ENCODE assay signal across 9 mouse cellular contexts in the genomic region with DNA sequence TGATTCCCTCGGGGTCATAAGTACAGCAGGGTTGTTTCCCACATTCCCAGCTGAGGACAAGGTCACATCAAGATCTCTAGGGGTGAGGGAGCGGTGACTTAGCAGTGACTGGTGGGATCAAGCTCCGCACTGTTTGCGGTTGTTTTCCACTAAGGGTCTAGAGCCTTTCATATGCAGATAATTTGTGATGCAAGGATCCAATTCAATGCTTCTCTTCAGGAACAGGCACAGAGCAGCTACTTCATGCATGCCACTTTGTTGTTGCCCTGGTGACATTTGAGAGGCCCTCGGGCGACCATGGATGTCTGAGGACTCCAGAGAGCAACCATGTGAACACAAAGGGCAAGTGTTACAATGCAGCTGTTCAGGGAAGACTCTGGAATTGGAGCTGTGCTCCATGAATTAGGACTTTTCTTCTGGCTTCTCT. TPM values are rescaled to one million over a fixed set of nuclear protein-coding genes. Genes with fewer than 3 reads are reported as not detected.
DNase-seq lines count a peak whose midpoint lies in the region; ATAC-seq lines count a peak whose summit lies in the region.
"Had no signal": no experiment of that assay in that cellular context is flagged by ENCODE, and none has a peak within 500 bp of the region (broad histone marks: within the 10 kb centered on the region; RNA-seq: fewer than 3 reads in every experiment).

No protein-coding gene starts in this region.

- no peaks in the 10 kb centered on the region for H3K36me3 ChIP-seq in hindbrain, embryonic 16.5 days (ENCODE audit: control insufficient read depth, insufficient read depth, low read length)
- no peaks in the 10 kb centered on the region for H3K36me3 ChIP-seq in midbrain, embryonic 14.5 days (ENCODE audit: control insufficient read depth, insufficient read depth, low read length)
- H3K36me3 ChIP-seq in liver, embryonic 12.5 days, result no peaks in the 10 kb centered on the region
- H3K36me3 ChIP-seq: limb, embryonic 15.5 days had no signal

- ATAC-seq in hindbrain, embryonic 16.5 days, result peak; percentile 84
- no peak for ATAC-seq in midbrain, embryonic 14.5 days (ENCODE audit: low FRiP score, low TSS enrichment)
- ATAC-seq in liver, embryonic 12.5 days, result no peak

- DNase-seq in gastrocnemius, postnatal 14 days, result peak; percentile 11
- DNase-seq in gastrocnemius, postnatal 36 days, result no peak
- peak; percentile 75 for DNase-seq in embryo, embryonic 10.5 days (ENCODE audit: low spot score)
- peak; percentile 46 for DNase-seq in midbrain, embryonic 14.5 days
- DNase-seq in lung, postnatal 4 days, result no peak
- DNase-seq in ovary, postnatal 36 days (ENCODE audit: low spot score), result no peak

- H3K4me3 ChIP-seq in hindbrain, embryonic 16.5 days (ENCODE audit: low read length), result no peak overlapping the region
- no peak overlapping the region for H3K4me3 ChIP-seq in midbrain, embryonic 14.5 days (replicated peaks; ENCODE audit: low read depth, low read length)
- H3K4me3 ChIP-seq in liver, embryonic 12.5 days, result no peak overlapping the region
- H3K4me3 ChIP-seq: limb, embryonic 15.5 days had no signal

- H3K27ac ChIP-seq in hindbrain, embryonic 16.5 days (ENCODE audit: low read depth, low read length), result 0 out of 2 replicates have a peak overlapping the region, but pooled peaks have one; percentile 5
- H3K27ac ChIP-seq in midbrain, embryonic 14.5 days (replicated peaks; ENCODE audit: low read depth, low read length), result no peak overlapping the region
- no peak overlapping the region for H3K27ac ChIP-seq in liver, embryonic 12.5 days
- H3K27ac ChIP-seq: limb, embryonic 15.5 days had no signal

- H3K9ac ChIP-seq in hindbrain, embryonic 16.5 days (ENCODE audit: low read depth, low read length), result no peak overlapping the region
- H3K9ac ChIP-seq in midbrain, embryonic 14.5 days (replicated peaks; ENCODE audit: low read length), result no peak overlapping the region
- no peak overlapping the region for H3K9ac ChIP-seq in liver, embryonic 12.5 days
- H3K9ac ChIP-seq: limb, embryonic 15.5 days had no signal

- H3K9me3 ChIP-seq in hindbrain, embryonic 16.5 days (ENCODE audit: control insufficient read depth, low read length), result no peaks in the 10 kb centered on the region
- no peaks in the 10 kb centered on the region for H3K9me3 ChIP-seq in midbrain, embryonic 14.5 days (ENCODE audit: control insufficient read depth, low read length)
- H3K9me3 ChIP-seq in liver, embryonic 12.5 days (replicated peaks), result no peaks in the 10 kb centered on the region
- H3K9me3 ChIP-seq: limb, embryonic 15.5 days had no signal

- intact Hi-C loops in gastrocnemius, postnatal 14 days (cut with DNase I; ENCODE audit: low total_unique reads), result no loop called here
- intact Hi-C loops in gastrocnemius, postnatal 36 days (cut with DNase I), result no loop called here

- H3K4me1 ChIP-seq in hindbrain, embryonic 16.5 days (ENCODE audit: control insufficient read depth, insufficient read depth, low read depth, low read length), result peaks cover 2% of the 10 kb centered on the region; the same call in 1 of the 2 replicates
- no peaks in the 10 kb centered on the region for H3K4me1 ChIP-seq in midbrain, embryonic 14.5 days (ENCODE audit: control insufficient read depth, insufficient read depth, low read length)
- no peaks in the 10 kb centered on the region for H3K4me1 ChIP-seq in liver, embryonic 12.5 days
- H3K4me1 ChIP-seq: limb, embryonic 15.5 days had no signal

- no peak overlapping the region for H3K4me2 ChIP-seq in hindbrain, embryonic 16.5 days (ENCODE audit: low read length)
- H3K4me2 ChIP-seq in midbrain, embryonic 14.5 days (ENCODE audit: low read length), result no peak overlapping the region
- no peak overlapping the region for H3K4me2 ChIP-seq in liver, embryonic 12.5 days
- H3K4me2 ChIP-seq: limb, embryonic 15.5 days had no signal

- 12% methylated on average over 6 of the region's 6 CpGs for WGBS in hindbrain, embryonic 16.5 days
- WGBS in midbrain, embryonic 14.5 days, result 10% methylated on average over 6 of the region's 6 CpGs
- WGBS in liver, embryonic 12.5 days (ENCODE audit: insufficient replicate concordance), result 67% methylated on average over 6 of the region's 6 CpGs

- H3K27me3 ChIP-seq in hindbrain, embryonic 16.5 days (replicated peaks; ENCODE audit: control insufficient read depth, insufficient read depth, low read length), result no peaks in the 10 kb centered on the region
- H3K27me3 ChIP-seq in midbrain, embryonic 14.5 days (ENCODE audit: control insufficient read depth, insufficient read depth, low read length), result no peaks in the 10 kb centered on the region
- H3K27me3 ChIP-seq in liver, embryonic 12.5 days (replicated peaks), result no peaks in the 10 kb centered on the region
- H3K27me3 ChIP-seq: limb, embryonic 15.5 days had no signal

RNA-seq across cellular contexts. Expression of a gene that starts 14.9 kb away (rescaled TPM):
- 10 to 100 TPM; 10.9 to 13.5 TPM for total RNA-seq in gastrocnemius, postnatal 14 days (2021)
- 1 to 10 TPM; 5.9 to 6.1 TPM for total RNA-seq in gastrocnemius, postnatal 36 days (2021)
- 5.9 and 6.1 TPM in 2 replicates for polyA plus RNA-seq in hindbrain, embryonic 16.5 days (2015; fragmentation: Nextera tagmentation; extraction: Ambion mirVana)
- 1.3 and 2.8 TPM in 2 replicates for polyA plus RNA-seq in midbrain, embryonic 14.5 days (2014; fragmentation: Nextera tagmentation; extraction: Ambion mirVana)
- polyA plus RNA-seq in liver, embryonic 12.5 days (2016; fragmentation: Nextera tagmentation; extraction: Ambion mirVana), result 1.3 and 1.7 TPM in 2 replicates

Comparison
In these comparisons a context has a peak if more than half of its experiments do, and no peak if none do; other contexts are left out.
1. DNase-seq: peak in gastrocnemius, postnatal 14 days (single experiment), embryo, embryonic 10.5 days (single experiment) and midbrain, embryonic 14.5 days (single experiment); none in gastrocnemius, postnatal 36 days (0 of 2), lung, postnatal 4 days (0 of 2) and ovary, postnatal 36 days (single experiment).